Mouse (Mus musculus) intestine, embryonic 14.5 days (tissue): ENCODE measurements at regions not wholly inside any gene's neighbourhood (a gene's known extent, or its start where the extent isn't known, plus 50 kb on each side); places are given as distances from the start of the nearest gene placed in this dataset.
A peak's percentile ranks its signal among the peaks of the same experiment; 100 is the strongest.

Experiments
- ATAC-seq: fragments of 200-750 bp; cut with Nextera tagmentation; replicated peaks from 2 replicates; pipeline ENCODE4 v1.8.0; 2017; ENCODE audit warnings: low read depth, moderate number of reproducible peaks, moderate TSS enrichment, moderate library complexity; ENCODE audit not compliant: low FRiP score, low TSS enrichment
- DNase-seq: peaks from one replicate; pipeline ENCODE4 v3.0.0-alpha.2; 2018; ENCODE audit warnings: low spot score
- H3K27ac ChIP-seq: fragments of 300-500 bp; sonication (generic); 2 replicates; pipeline ENCODE4 v1.5.1; 2014; ENCODE audit warnings: low read depth, mild to moderate bottlenecking, control low read depth
- H3K27me3 ChIP-seq: fragments of 300-500 bp; sonication (generic); replicated peaks from 2 replicates; pipeline ENCODE4 v1.6.1; 2014; ENCODE audit warnings: low read length, control low read depth; ENCODE audit not compliant: control insufficient read depth, insufficient read depth
- H3K36me3 ChIP-seq: fragments of 300-500 bp; sonication (generic); 2 replicates; pipeline ENCODE4 v1.6.1; 2014; ENCODE audit warnings: low read length, control low read depth; ENCODE audit not compliant: control insufficient read depth, insufficient read depth
- H3K4me1 ChIP-seq: fragments of 300-500 bp; sonication (generic); replicated peaks from 2 replicates; pipeline ENCODE4 v1.6.1; 2014; ENCODE audit warnings: low read length, control low read depth, mixed read lengths; ENCODE audit not compliant: control insufficient read depth, insufficient read depth
- H3K4me2 ChIP-seq: fragments of 300-500 bp; sonication (generic); 2 replicates; pipeline ENCODE4 v1.6.1; 2014; ENCODE audit warnings: low read length
- H3K4me3 ChIP-seq: fragments of 300-500 bp; sonication (generic); 2 replicates; pipeline ENCODE4 v1.5.1; 2014; ENCODE audit warnings: low read depth, low read length, control low read depth, mixed read lengths
- H3K9ac ChIP-seq: fragments of 300-500 bp; sonication (generic); 2 replicates; pipeline ENCODE4 v1.6.1; 2014; ENCODE audit warnings: mild to moderate bottlenecking, low read length
- H3K9me3 ChIP-seq: fragments of 300-500 bp; sonication (generic); 2 replicates; pipeline ENCODE4 v1.6.1; 2016; ENCODE audit warnings: low read length, control low read depth; ENCODE audit not compliant: control insufficient read depth
- WGBS: fragments of 180-500 bp; shearing (Covaris S2); extraction: QIAGEN DNeasy Blood & Tissue Kit; methylation state at CpG from one replicate; pipeline ENCODE4 v1.1.7; 2014; 5-methylcytosine and 5-hydroxymethylcytosine counted together

DNA sequence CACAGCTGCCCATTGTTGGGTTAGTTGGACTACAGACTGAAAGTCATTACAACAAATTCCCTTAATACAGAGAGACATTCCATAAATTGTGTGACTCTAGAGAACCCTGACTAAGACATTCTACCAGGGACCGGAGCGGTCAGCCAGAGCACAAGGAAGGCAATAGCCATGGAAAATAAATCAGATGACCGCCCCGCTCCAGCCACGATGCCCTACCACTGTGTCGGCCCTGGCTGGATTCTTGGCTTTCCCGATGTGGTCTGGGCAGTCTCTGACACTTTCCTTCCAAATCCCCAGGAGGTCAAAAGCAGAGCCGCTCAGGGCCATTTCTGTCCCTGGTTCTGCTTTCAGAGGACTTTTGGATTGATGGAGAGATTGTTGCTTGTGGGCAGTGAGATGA lies 57.8 kb downstream of the Lsm3 start:
- Histone ChIP-seq H3K9me3 (no peaks in the 10 kb centered on the region), H3K27ac (no peak overlapping the region), H3K4me3 (no peak overlapping the region), H3K36me3 (no peaks in the 10 kb centered on the region), H3K4me2 (no peak overlapping the region), H3K4me1 (no peaks in the 10 kb centered on the region), H3K27me3 (no peaks in the 10 kb centered on the region), H3K9ac (no peak overlapping the region)
- WGBS = 82% methylated on average over 8 of the region's 8 CpGs
- DNase-seq = no peak
- no peak for ATAC-seq

DNA sequence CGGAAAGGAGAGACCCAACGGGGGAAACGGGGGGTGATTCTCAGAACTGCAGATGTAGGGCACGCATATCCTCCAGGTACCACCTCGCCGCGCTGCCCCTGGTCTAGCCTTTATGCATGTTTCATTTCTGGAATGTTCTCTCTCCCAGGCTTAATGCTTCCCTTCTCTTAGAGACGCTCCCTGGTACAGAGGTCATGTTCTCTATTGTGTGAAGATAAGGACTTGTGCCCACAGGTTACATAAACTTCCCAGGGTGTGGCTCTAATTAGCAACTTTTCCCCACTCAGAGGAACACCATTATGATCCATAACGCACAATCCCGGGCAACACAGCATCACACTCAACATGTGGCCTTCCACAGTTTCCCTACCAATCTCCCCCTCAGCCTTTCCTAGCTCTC lies 58.7 kb downstream of the Lsm3 start:
- H3K4me1 ChIP-seq = no peaks in the 10 kb centered on the region
- H3K27ac ChIP-seq = no peak overlapping the region
- ATAC-seq (no peak), DNase-seq (no peak)
- H3K27me3 ChIP-seq = no peaks in the 10 kb centered on the region
- no peaks in the 10 kb centered on the region for H3K9me3 ChIP-seq
- H3K36me3 ChIP-seq = no peaks in the 10 kb centered on the region
- 88% methylated on average over 10 of the region's 10 CpGs for WGBS
- H3K9ac ChIP-seq = no peak overlapping the region
- no peak overlapping the region for H3K4me3 ChIP-seq
- H3K4me2 ChIP-seq = no peak overlapping the region

DNA sequence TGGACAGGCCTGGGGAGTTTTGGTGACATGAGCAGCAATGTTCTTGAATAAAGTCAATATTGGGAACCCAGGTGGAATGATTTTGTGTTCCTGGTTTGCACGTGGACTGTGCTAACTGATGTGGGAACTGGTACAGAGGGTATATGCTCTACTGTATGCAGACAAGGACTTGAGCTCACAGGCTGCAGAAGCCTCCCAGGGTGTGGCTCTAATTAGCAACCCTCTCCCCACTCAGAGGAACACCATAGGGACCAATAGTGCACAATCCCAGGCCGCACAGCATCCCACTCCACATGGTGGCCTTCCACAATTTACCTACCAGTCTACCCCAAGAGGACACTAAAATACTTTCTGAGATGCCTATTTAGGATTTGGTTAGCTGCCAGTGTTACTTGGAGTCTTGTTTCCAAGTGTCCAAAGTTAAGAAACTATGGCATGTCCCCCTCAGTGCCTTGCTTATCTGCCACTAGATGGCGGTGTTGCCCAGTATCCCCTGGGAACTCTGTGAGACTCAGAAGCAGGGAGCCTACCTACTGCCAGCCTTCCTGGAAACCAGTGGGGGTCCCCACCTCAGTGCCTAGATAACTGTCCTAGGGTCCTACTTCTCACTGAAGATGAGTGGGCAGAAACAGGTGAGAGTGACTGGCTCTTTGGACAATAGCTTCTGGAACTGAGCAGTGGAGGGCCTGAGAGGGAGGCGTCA lies 60.1 kb downstream of the Lsm3 start:
- 58% methylated on average over 4 of the region's 4 CpGs for WGBS

DNA sequence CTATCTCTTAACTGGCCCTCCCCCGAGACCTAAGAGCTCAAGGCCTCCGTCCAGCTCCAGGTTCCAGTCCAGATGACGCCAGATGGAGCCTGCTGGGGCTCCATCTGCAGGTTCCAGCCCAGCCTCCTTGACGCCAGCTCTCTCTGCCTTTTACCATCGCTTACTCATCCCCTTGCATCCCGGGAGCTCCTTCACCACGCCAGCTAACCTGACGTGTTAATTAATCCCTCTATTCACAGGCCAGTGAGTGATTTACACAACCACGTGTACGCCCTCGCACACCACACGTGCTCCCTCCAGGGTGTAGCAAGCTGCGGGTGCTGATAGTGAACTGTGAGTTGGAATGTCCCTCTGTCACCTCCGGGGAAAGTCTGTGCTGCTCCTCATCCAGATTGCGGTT lies 61.2 kb downstream of the Lsm3 start:
- ATAC-seq (no peak), DNase-seq (no peak)
- Histone ChIP-seq H3K27ac (no peak overlapping the region), H3K4me1 (no peaks in the 10 kb centered on the region), H3K27me3 (no peaks in the 10 kb centered on the region), H3K36me3 (no peaks in the 10 kb centered on the region), H3K4me2 (no peak overlapping the region), H3K9ac (no peak overlapping the region), H3K9me3 (no peaks in the 10 kb centered on the region), H3K4me3 (no peak overlapping the region)
- WGBS = 51% methylated on average over 15 of the region's 15 CpGs

More for the DNA sequence above, 60.1 kb downstream of the Lsm3 start:
- Histone ChIP-seq H3K9me3 (no peaks in the 10 kb centered on the region), H3K9ac (no peak overlapping the region), H3K4me3 (no peak overlapping the region), H3K36me3 (no peaks in the 10 kb centered on the region), H3K4me1 (no peaks in the 10 kb centered on the region), H3K27me3 (no peaks in the 10 kb centered on the region), H3K4me2 (no peak overlapping the region), H3K27ac (no peak overlapping the region)
- no peak for ATAC-seq
- DNase-seq = peak; percentile 84

DNA sequence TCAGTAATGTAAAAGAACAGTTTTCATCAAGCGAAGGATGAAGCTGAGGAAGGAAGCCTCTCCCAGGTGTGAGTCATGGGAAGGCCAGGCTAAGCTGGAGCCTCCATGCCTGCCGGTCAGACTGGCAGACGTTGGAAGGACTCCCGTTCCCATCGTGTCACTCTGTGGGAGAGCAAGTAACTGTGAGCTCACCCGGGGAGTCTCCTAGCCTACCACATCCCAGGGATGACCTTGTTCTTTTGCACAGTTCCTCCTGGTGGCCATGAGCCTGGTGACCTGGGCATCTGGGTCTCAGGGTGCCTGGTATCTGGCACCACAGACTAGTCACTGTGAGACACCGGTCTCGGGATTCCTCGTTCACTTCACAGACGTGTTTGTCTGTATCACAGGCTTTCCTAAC lies 63.9 kb downstream of the Lsm3 start:
- Histone ChIP-seq H3K27me3 (no peaks in the 10 kb centered on the region), H3K9me3 (no peaks in the 10 kb centered on the region), H3K4me2 (no peak overlapping the region), H3K4me1 (no peaks in the 10 kb centered on the region), H3K36me3 (no peaks in the 10 kb centered on the region), H3K27ac (no peak overlapping the region), H3K9ac (no peak overlapping the region), H3K4me3 (no peak overlapping the region)
- WGBS = 84% methylated on average over 10 of the region's 10 CpGs
- DNase-seq (no peak), ATAC-seq (no peak)

DNA sequence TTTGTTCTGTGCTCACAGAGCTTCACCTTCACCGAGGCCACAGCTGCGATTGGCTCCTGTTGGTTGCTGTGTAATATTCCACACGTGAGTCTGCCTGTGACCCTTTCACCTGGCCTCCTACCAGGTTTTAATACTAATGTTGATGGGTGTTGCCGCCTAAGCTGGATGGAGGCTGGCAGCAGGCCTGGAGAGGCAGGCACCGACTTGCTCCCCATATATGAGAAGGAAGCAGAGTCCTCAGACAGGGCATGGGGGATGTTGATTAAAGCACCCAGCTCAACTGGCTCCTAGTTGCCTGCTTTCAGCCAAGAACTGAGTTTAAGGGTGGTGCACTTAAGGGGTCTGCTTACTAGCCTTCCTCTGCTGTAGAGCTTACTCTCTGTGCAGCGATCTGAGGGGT lies 64.9 kb downstream of the Lsm3 start:
- H3K4me2 ChIP-seq = no peak overlapping the region
- DNase-seq (no peak), ATAC-seq (no peak)
- H3K27me3 ChIP-seq = no peaks in the 10 kb centered on the region
- H3K36me3 ChIP-seq = no peaks in the 10 kb centered on the region
- no peaks in the 10 kb centered on the region for H3K4me1 ChIP-seq
- 89% methylated on average over 6 of the region's 6 CpGs for WGBS
- H3K4me3 ChIP-seq = no peak overlapping the region
- H3K9me3 ChIP-seq = no peaks in the 10 kb centered on the region
- H3K9ac ChIP-seq = no peak overlapping the region
- H3K27ac ChIP-seq = no peak overlapping the region

DNA sequence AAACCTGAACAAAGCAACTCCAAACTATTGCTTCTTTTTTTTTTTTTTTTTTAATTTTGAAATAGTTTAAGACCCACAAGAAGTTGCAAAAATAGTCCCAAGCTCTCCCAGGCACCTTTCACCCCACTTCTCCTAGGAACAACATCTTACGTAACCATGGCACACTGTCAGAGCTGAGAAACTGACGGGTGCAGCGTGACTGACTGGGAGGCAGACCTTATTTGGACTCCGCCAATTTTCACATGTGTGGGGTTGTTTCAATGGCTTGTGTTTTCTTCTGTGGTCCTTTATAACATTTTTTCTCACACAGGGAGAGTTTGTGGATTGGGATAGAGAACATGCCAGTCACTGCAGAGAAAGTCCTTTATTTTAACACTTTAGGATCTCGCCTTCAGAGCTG lies 66.6 kb downstream of the Lsm3 start:
- ATAC-seq (no peak), DNase-seq (no peak)
- no peak overlapping the region for H3K4me2 ChIP-seq
- H3K9me3 ChIP-seq = no peaks in the 10 kb centered on the region
- WGBS = 89% methylated on average over 5 of the region's 5 CpGs
- H3K36me3 ChIP-seq = no peaks in the 10 kb centered on the region
- no peak overlapping the region for H3K4me3 ChIP-seq
- no peaks in the 10 kb centered on the region for H3K27me3 ChIP-seq
- H3K27ac ChIP-seq = no peak overlapping the region
- no peaks in the 10 kb centered on the region for H3K4me1 ChIP-seq
- no peak overlapping the region for H3K9ac ChIP-seq

DNA sequence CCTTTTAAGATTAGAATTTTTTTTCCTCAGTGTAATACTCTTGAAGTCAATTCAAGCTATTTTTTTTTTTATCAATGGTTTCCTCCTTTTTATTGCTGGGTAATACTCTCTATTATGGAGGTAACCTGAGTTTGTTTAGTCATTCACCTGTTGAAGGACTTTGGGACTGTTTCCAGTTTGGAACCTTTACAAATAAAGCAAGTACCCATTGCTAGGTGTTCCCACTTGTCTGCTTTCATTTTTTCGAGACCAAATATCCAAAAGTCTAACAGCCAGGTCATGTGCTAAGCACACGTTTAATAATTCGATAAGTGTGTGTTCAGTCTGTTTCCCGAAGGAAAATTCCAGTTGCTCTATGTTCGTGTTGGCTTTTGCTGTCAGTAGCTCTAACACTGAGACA lies 67.6 kb downstream of the Lsm3 start:
- H3K9me3 ChIP-seq = no peaks in the 10 kb centered on the region
- H3K4me1 ChIP-seq = no peaks in the 10 kb centered on the region
- no peak overlapping the region for H3K4me3 ChIP-seq
- 84% methylated on average over 5 of the region's 5 CpGs for WGBS
- no peaks in the 10 kb centered on the region for H3K27me3 ChIP-seq
- H3K36me3 ChIP-seq = no peaks in the 10 kb centered on the region
- H3K27ac ChIP-seq = no peak overlapping the region
- no peak overlapping the region for H3K9ac ChIP-seq
- DNase-seq (no peak), ATAC-seq (no peak)
- H3K4me2 ChIP-seq = no peak overlapping the region

DNA sequence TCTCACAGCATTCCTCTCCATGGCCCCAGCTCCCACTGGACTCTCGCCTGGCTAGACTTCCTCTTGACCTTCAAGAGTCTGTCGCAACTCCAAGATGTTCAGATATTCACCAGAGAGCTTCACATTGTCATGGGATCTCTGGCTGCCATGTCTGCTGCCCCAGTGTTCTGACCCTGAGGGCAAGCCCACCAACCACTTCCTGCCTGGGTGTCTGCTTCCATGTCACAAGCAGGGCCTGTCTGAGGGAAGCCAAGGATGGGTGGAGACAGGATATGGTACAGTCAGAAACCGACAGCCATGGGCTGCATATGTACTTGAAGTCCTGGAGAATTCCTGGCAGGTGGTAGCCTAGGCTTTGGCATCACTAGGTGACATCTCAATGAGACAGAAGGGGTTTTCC lies 69.8 kb downstream of the Lsm3 start:
- no peak for DNase-seq
- Histone ChIP-seq H3K27ac (no peak overlapping the region), H3K27me3 (no peaks in the 10 kb centered on the region), H3K4me3 (no peak overlapping the region), H3K4me1 (0 out of 2 replicates have a peak, but pooled peaks cover 2% of the 10 kb centered on the region), H3K9ac (no peak overlapping the region), H3K36me3 (no peaks in the 10 kb centered on the region), H3K4me2 (no peak overlapping the region), H3K9me3 (no peaks in the 10 kb centered on the region)
- ATAC-seq = no peak
- 82% methylated on average over 3 of the region's 3 CpGs for WGBS
